Mouse (Mus musculus) liver, embryonic 11.5 days (tissue): Measurements from ENCODE around the gene Cdk11b. TPM values are rescaled to one million over a fixed set of nuclear protein-coding genes. Genes with fewer than 3 reads are reported as not detected.

ENCODE experiments used
- ATAC-seq: fragments of 200-750 bp; cut with Nextera tagmentation; replicated peaks from 2 replicates; pipeline ENCODE4 v1.8.0; 2017; ENCODE audit warnings: moderate number of reproducible peaks, mild to moderate bottlenecking, moderate TSS enrichment, moderate library complexity; ENCODE audit not compliant: low FRiP score
- DNase-seq: peaks from one replicate; pipeline ENCODE4 v3.0.0-alpha.2; 2017; ENCODE audit warnings: low spot score
- H3K27ac ChIP-seq: fragments of 300-500 bp; sonication (generic); 2 replicates; pipeline ENCODE4 v1.5.1; 2014; ENCODE audit warnings: mild to moderate bottlenecking, low read depth, low read length, control low read depth
- H3K27me3 ChIP-seq: fragments of 300-500 bp; sonication (generic); replicated peaks from 2 replicates; pipeline ENCODE4 v1.6.1; 2014; ENCODE audit warnings: low read length, mixed read lengths; ENCODE audit not compliant: control insufficient read depth, insufficient read depth
- H3K36me3 ChIP-seq: fragments of 300-500 bp; sonication (generic); 2 replicates; pipeline ENCODE4 v1.6.1; 2014; ENCODE audit warnings: mild to moderate bottlenecking, low read length, moderate library complexity, mixed read lengths; ENCODE audit not compliant: control insufficient read depth, insufficient read depth
- H3K4me1 ChIP-seq: fragments of 300-500 bp; sonication (generic); replicated peaks from 2 replicates; pipeline ENCODE4 v1.6.1; 2014; ENCODE audit warnings: low read length, mixed read lengths; ENCODE audit not compliant: control insufficient read depth, insufficient read depth
- H3K4me2 ChIP-seq: fragments of 300-500 bp; sonication (generic); 2 replicates; pipeline ENCODE4 v1.6.1; 2014; ENCODE audit warnings: mild to moderate bottlenecking, control low read depth, moderate library complexity
- H3K4me3 ChIP-seq: fragments of 300-500 bp; sonication (generic); 2 replicates; pipeline ENCODE4 v1.5.1; 2014; ENCODE audit warnings: low read depth, low read length, control low read depth
- H3K9ac ChIP-seq: fragments of 300-500 bp; sonication (generic); 2 replicates; pipeline ENCODE4 v1.6.1; 2014; ENCODE audit warnings: low read depth, low read length, control low read depth
- H3K9me3 ChIP-seq: fragments of 300-500 bp; sonication (generic); 2 replicates; pipeline ENCODE4 v1.6.1; 2016; ENCODE audit warnings: low read length, inconsistent platforms, mixed read lengths; ENCODE audit not compliant: control insufficient read depth
- WGBS: fragments of 180-500 bp; shearing (Covaris S2); extraction: QIAGEN DNeasy Blood & Tissue Kit; methylation state at CpG from one replicate; pipeline ENCODE4 v1.1.7; 2014; 5-methylcytosine and 5-hydroxymethylcytosine counted together
- polyA plus RNA-seq: library from polyadenylated mRNA; unstranded; fragments of >200 nt; fragmentation: Nextera tagmentation; extraction: Ambion mirVana; gene quantifications from 2 replicates; pipeline ENCODE4 v1.2.1, GENCODE M21; 2014

Cdk11b gene
- polyA plus RNA-seq, 1 experiment from 2014 or later, result 64.9 TPM

DNA sequence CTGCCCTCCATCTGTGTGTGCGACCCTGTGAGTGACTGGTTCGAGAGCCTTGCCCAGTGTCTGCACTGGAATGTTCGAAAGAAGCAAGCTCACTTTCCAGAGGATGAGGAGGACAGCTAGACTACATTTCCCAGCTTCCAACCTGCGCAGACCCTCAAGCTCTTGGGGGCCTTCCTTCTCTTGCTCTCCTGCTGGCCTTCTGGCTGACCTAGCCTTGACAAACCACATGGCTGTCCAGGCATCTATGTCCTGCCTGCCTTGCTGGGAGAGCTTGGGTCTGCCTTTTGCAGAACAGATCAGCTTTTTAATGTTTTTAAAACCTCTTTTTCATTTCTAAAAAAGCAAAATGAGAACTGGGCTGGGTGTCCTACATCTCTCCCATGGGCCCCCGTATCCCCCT, 35.3 kb upstream of the Cdk11b start:
- 88% methylated on average over 5 of the region's 5 CpGs for WGBS
- Histone ChIP-seq H3K4me2 (no peak overlapping the region), H3K4me3 (no peak overlapping the region), H3K27me3 (no peaks in the 10 kb centered on the region), H3K27ac (no peak overlapping the region), H3K9ac (no peak overlapping the region), H3K9me3 (no peaks in the 10 kb centered on the region), H3K36me3 (peaks cover 32% of the 10 kb centered on the region), H3K4me1 (no peaks in the 10 kb centered on the region)
- DNase-seq, result no peak
- no peak for ATAC-seq

GRCm38 (mm10) chr4:155591012-155591719, 33.5 kb upstream of the Cdk11b start:
- peaks cover 25% of the 10 kb centered on the region for H3K36me3 ChIP-seq
- H3K9me3 ChIP-seq, result no peaks in the 10 kb centered on the region
- H3K4me3 ChIP-seq, result no peak overlapping the region
- no peak overlapping the region for H3K4me2 ChIP-seq
- H3K27ac ChIP-seq, result no peak overlapping the region
- ATAC-seq (no peak), DNase-seq (no peak)
- H3K9ac ChIP-seq, result no peak overlapping the region
- H3K4me1 ChIP-seq, result peaks cover 2% of the 10 kb centered on the region; the same call in 1 of the 2 replicates
- H3K27me3 ChIP-seq, result no peaks in the 10 kb centered on the region
- WGBS, result 71% methylated on average over 7 of the region's 7 CpGs

DNA sequence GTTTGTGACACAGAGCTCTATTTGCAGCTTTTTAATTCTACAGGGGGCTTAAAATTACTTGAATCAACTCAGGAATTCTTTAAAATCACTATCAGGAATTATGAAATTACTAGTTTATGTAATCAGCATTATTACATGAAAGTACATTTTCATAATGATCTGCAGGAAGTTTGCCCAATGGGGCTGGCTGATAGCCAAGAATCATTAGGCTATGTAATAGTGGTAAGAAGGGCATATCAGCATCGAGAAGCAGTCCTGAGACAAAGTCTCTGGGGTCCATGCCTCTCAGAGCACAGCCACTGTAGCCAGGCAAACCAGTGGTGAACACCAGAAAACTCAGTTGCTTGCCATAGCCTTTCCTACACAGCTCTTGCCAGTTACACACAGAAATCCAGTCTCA, 30.9 kb upstream of the Cdk11b start:
- DNase-seq, result no peak
- WGBS, result 50% methylated on average over 1 of the region's 1 CpGs
- Histone ChIP-seq H3K9ac (no peak overlapping the region), H3K4me2 (no peak overlapping the region), H3K27ac (no peak overlapping the region), H3K4me3 (no peak overlapping the region), H3K4me1 (peaks cover 7% of the 10 kb centered on the region), H3K9me3 (no peaks in the 10 kb centered on the region), H3K36me3 (peaks cover 14% of the 10 kb centered on the region), H3K27me3 (no peaks in the 10 kb centered on the region)
- no peak for ATAC-seq

DNA sequence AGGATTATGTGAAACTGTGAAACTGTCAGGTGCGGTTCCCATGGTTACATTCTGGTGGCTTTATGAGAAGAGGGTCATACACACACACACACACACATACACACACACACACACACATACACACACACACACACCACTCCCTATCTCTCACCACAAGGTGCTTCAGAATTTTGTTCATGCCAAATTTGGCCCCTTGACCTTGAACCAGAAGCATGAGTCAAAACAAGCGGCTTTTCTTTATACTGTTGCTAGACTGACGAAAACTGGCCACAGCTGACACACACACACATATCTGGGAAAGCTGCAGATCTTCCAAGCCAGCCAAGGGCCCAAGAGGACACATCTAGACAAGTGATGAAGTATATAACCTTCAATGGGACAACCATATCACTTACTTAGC, 28.9 kb upstream of the Cdk11b start:
- Histone ChIP-seq H3K27ac (no peak overlapping the region), H3K4me2 (no peak overlapping the region), H3K36me3 (no peaks in the 10 kb centered on the region), H3K4me3 (no peak overlapping the region), H3K9me3 (no peaks in the 10 kb centered on the region), H3K27me3 (no peaks in the 10 kb centered on the region), H3K4me1 (peaks cover 9% of the 10 kb centered on the region), H3K9ac (no peak overlapping the region)
- 82% methylated on average over 3 of the region's 3 CpGs for WGBS
- DNase-seq (no peak), ATAC-seq (no peak)

GRCm38 (mm10) chr4:155596606-155597005, 28.0 kb upstream of the Cdk11b start:
- H3K9me3 ChIP-seq, result no peaks in the 10 kb centered on the region
- no peak overlapping the region for H3K4me3 ChIP-seq
- no peaks in the 10 kb centered on the region for H3K36me3 ChIP-seq
- no peaks in the 10 kb centered on the region for H3K27me3 ChIP-seq
- H3K27ac ChIP-seq, result 0 out of 2 replicates have a peak overlapping the region, but pooled peaks have one; percentile 16
- H3K4me1 ChIP-seq, result peaks cover 9% of the 10 kb centered on the region
- 0 out of 2 replicates have a peak, but pooled peaks have one; percentile 4 for ATAC-seq
- H3K4me2 ChIP-seq, result peak overlapping the region; percentile 1; the same call in 1 of the 2 replicates
- no peak for DNase-seq
- WGBS, result 61% methylated on average over 5 of the region's 5 CpGs
- H3K9ac ChIP-seq, result no peak overlapping the region

GRCm38 (mm10) chr4:155598536-155598935, 26.1 kb upstream of the Cdk11b start:
- H3K4me2 ChIP-seq, result peak overlapping the region; percentile 25; the same call in 1 of the 2 replicates
- DNase-seq, result no peak
- H3K27ac ChIP-seq, result no peak overlapping the region
- peaks cover 18% of the 10 kb centered on the region for H3K4me1 ChIP-seq
- H3K4me3 ChIP-seq, result no peak overlapping the region
- no peak for ATAC-seq
- H3K9me3 ChIP-seq, result no peaks in the 10 kb centered on the region
- H3K36me3 ChIP-seq, result no peaks in the 10 kb centered on the region
- 12% methylated on average over 20 of the region's 20 CpGs for WGBS
- no peak overlapping the region for H3K9ac ChIP-seq
- no peaks in the 10 kb centered on the region for H3K27me3 ChIP-seq

DNA sequence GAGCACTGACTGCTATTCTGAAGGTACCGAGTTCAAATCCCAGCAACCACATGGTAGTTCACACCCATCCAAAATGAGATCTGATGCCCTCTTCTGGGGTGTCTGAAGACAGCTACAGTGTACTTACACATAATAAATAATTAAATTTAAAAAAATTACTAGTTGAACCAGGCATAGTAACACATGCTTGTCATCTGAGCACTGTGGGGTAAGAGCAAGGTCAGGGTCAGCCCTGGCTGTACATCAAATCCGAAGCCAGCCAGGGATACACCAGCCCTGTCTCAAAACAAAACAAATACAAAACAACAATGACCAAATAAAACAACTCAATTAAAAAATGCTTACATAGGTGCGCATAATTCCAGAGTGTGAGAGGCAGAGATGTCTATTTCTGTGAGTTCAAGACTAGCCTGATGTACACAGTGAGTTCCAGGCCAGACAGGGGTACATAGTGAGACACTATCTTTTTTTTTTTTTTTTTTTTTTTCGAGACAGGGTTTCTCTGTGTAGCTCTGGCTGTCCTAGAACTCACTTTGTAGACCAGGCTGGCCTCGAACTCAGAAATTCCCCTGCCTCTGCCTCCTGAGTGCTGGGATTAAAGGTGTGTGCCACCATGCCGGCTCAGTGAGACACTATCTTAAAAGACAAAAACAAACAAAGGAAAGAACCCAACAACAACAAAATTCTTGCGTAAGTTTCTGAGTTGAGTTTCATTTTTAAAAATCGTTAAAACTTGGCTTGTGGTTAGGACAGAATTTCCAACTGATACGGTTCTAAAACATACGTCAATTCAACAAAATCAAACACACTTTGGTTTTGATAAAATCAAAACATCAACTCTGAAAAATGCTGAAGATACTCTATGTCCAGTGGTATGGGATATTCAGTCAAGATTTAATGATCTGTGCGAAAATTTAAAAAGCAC, 24.5 kb upstream of the Cdk11b start:
- Histone ChIP-seq H3K36me3 (peaks cover 3% of the 10 kb centered on the region; the same call in 1 of the 2 replicates), H3K27ac (peak overlapping the region; percentile 99; the same call in 1 of the 2 replicates), H3K4me1 (peaks cover 18% of the 10 kb centered on the region), H3K27me3 (no peaks in the 10 kb centered on the region), H3K4me2 (peak overlapping the region; percentile 84), H3K4me3 (peak overlapping the region; percentile 90), H3K9me3 (no peaks in the 10 kb centered on the region), H3K9ac (peak overlapping the region; percentile 87)
- DNase-seq (no peak), ATAC-seq (no peak)
- WGBS, result 78% methylated on average over 11 of the region's 11 CpGs

DNA sequence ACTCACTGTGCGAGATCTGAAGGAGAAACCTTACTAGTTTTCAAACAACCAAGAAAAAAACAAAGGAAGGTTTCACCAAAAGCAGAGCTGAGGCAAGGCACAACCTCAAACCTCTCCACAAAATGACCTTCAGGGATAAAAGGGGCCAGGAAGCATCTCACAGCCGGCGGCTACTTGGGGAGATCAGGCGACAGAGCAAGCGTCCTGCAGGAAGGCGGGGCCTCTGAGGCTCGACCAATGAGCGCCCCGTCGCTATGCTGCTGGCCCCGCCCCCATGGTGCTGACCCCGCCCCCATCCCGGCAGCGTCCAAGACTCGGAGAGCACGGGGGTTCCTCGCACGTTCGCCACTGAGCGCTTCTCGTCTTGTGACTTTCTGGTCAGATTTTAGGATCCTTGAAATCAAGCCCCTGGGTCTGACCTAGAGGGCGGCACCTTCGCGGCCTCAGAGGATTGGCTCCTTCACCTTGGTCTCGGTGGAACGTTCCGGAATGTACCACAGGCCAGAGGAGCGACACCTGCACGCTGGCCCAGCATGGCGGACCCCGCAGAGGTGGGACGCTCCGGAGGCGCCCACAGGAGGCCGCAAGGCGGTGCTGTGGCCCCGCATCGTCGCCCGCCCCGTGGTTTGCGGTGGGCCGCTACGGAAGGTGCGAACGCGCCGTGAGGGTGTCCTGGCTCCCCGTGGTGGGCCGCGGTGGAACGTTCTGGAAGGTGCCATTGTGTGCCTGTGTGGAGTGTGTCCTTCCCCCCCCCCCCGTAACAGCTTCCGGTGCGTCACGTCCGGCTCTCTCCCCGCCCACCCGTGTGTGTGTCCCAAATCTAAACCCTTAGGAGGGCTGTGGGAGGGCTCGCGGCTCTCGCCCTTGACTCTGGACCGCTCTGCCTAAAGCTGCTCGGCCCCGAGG, 23.3 kb upstream of the Cdk11b start, which contains the start of gene Slc35e2:
Slc35e2 (plus strand) TSS at position 326 of the 906 bp plus-strand sequence.
- Histone ChIP-seq H3K9me3 (no peaks in the 10 kb centered on the region), H3K4me3 (peak within 1 kb of the TSS; percentile 90), H3K27ac (peak within 1 kb of the TSS; percentile 99), H3K27me3 (no peaks in the 10 kb centered on the region), H3K4me1 (peaks cover 16% of the 10 kb centered on the region), H3K4me2 (peak within 1 kb of the TSS; percentile 84), H3K36me3 (peaks cover 3% of the 10 kb centered on the region; the same call in 1 of the 2 replicates), H3K9ac (peak within 1 kb of the TSS; percentile 87)
- DNase-seq, result peak; percentile 98
- ATAC-seq, result peak; percentile 90
- under 1% methylated on average over 58 of the region's 65 CpGs for WGBS
